Mouse (Mus musculus): ENCODE results near the gene Lpcat4. TPM values are rescaled to one million over a fixed set of nuclear protein-coding genes. Genes with fewer than 3 reads are reported as not detected.

The Lpcat4 gene
- 55.7 and 150 TPM in 2 replicates for polyA plus RNA-seq (2012; rRNA removed)

DNA sequence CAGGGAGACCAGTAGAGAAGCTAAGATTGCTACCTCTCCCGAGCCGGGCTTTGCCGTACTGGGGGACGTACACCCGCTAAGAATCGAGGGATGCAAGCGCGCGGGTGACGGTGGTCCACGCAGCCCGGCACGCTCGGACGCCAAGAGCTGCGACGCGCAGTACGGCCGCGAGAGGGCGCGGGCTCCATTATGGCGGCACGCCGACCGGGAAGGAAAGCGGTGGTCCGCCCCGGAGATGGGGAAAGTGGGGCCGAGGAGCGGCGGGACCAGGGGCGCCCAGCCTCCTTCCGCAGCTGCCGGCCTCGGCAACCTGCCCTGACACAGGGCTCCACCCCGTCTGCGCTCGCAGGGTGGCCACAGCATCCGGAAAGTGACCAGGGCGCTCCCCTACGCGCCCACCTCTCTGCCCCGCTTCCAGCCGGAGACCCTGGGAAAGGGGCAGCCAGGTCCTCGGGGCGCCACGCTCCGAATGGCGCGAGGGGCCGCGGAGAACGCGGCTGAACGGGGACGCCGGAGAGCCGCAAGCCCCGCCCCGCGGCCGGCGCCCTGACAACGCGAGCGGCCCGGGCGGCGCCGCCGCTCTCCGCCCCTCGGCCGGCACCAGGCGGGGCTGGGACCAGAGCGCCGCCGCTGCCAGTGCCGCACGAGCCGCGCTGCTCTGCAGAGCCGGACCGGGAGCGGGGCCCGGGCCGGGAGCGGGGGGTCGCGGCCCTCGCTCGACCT, at the start of gene Lpcat4:
Gene Lpcat4, plus strand, starts transcription at position 257 of the 723 bp plus-strand sequence.
- WGBS = under 1% methylated on average over 94 of the region's 94 CpGs

DNA sequence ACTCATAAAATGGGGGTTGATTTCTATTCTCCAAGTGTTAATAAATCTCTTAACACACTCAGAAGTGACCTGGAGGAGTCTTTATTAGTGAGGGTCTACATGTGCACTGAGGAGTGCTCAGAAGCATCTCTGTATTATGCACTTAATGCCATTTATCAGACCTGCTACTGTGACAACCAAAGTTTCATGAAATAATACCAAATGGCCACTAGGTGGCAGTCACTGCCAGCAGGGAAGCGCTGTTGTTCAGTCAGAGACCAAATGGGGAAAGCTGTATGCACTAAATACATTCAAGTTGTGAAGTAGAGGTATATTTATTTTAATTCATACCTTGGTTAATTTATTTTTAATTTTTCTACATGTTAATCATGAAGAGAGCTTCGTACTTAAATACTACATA, 42.4 kb upstream of the Lpcat4 start:
- 3% methylated on average over 2 of the region's 2 CpGs for whole genome bisulfite sequencing
- DNase-seq (ENCODE audit: low read depth, low spot score) = peak; percentile 19

More for the DNA sequence above, at the start of gene Lpcat4:
- DNase-seq (ENCODE audit: low read depth, low spot score) = no peak

DNA sequence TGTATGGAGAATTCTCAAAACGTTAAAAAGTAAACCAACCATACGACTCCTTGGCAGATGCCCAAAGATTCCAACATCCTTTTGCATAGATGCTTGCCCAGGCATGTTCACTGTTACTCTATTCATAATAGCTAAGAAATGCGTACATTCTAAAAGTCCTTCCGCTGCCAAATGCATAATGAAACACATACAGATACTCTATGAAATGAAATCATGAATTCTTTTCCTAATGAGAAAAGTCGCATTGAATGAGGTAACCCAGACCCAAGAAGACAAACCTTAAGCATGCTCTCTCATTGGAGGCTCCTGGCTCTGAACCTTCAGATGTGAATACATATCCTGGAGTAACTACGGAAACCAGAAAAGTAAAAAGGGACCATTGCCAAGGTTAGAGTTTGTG, 36.2 kb upstream of the Lpcat4 start:
- 46% methylated on average over 6 of the region's 6 CpGs for WGBS
- DNase-seq (ENCODE audit: low read depth, low spot score) = no peak

DNA sequence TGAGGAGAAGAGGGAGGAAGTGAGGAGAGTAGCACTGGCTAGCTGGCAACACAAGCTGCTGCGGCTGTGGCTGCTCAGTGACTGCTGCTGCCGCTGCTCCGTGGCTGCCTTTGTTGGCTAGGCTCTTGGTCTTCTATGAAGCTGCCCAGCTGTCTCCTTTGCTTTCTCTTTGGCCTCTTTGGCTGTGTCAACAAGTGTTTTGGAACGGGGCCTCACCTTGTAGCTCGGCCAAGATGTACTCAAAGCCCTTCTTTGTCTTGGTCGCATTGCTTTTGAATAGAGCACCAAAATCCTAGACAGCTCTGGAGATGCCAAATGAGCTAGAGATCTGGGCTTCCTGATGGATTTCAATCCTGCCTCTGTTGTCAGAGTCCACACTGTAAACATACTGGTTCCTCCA, 29.1 kb upstream of the Lpcat4 start:
- DNase-seq (ENCODE audit: low read depth, low spot score) = no peak
- 35% methylated on average over 6 of the region's 6 CpGs for WGBS

DNA sequence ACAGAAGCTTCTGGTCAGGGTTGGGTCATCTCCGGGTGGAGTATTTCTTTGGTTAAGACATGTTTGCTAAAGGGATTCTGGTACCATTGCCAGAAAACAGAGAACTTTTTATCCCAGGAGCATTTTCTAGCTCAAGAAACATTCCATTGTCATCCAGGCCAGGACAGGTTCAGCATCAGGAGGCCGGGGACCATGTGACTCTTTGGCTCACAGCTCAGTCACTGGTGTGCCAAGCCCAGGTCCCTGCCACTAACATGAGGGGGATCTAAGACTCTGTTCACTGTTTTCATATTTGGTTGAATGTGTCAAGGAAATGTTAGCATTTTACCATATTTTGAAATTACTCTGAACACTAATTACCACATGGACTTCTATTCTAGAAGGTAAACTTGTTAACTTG, 28.6 kb upstream of the Lpcat4 start:
- DNase-seq (ENCODE audit: low read depth, low spot score) = no peak

DNA sequence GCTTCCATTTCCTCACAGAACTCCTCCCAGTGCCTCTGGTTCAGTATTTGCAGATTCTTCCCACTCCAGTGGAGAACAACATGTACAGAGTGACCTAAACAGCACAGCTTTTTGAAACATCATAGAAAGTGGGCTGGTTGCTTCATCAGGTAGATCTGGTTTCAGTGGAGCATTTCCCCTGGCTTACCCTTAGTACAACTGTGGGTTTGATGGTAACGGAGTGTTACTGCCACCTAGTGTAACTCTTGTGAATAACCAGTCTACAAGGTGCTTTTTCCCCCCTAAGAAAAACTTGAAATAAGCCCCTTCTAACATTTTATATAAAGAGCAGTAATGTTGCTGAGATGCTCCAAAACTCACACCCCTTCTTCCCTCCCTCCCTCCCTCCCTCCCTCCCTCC, 23.3 kb upstream of the Lpcat4 start:
- WGBS = 5% methylated on average over 1 of the region's 1 CpGs
- no peak for DNase-seq (ENCODE audit: low read depth, low spot score)

More for the DNA sequence above, 28.6 kb upstream of the Lpcat4 start:
- WGBS = 72% methylated on average over 2 of the region's 2 CpGs

DNA sequence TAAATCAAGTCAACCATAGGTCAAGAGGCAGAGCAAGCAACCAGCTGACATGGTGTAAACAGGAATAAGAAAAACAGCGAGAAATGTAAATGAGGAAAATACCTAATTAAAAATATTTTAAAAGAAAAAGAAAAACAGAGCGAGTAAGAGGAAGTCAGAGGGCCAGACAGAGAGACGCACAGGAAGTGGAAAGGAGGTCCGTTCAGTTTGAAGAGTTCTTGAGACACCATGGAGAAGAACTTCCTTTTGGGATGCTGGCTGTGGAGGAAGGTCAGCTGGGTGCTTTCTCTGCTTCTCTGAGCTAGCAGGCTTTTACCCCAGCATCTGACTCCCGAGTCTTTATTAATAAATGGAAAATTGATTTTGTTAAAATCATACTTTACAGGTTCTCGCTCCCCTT, 21.7 kb upstream of the Lpcat4 start:
- whole genome bisulfite sequencing = 58% methylated on average over 6 of the region's 6 CpGs

DNA sequence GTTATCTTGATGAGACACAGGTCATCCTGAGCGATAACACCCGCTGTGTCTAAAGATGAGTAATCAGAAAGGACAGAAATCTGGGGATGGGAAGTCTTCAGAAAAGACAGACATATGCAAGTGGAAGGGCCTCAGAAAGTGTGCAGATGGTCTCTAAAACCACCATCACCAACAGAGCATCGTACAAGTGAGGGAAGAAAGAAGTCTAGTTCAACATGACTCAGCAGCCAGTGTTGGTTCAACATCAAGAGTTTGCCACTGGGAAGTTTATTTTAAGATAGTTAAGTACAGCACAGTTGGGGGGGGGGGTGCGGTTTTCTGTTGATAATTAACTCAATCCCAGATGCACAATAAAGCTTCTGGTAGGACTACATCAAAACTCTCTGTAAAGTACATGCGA, 18.4 kb upstream of the Lpcat4 start:
- 53% methylated on average over 5 of the region's 5 CpGs for WGBS
- no peak for DNase-seq (ENCODE audit: low read depth, low spot score)

More for the DNA sequence above, 21.7 kb upstream of the Lpcat4 start:
- no peak for DNase-seq (ENCODE audit: low read depth, low spot score)

DNA sequence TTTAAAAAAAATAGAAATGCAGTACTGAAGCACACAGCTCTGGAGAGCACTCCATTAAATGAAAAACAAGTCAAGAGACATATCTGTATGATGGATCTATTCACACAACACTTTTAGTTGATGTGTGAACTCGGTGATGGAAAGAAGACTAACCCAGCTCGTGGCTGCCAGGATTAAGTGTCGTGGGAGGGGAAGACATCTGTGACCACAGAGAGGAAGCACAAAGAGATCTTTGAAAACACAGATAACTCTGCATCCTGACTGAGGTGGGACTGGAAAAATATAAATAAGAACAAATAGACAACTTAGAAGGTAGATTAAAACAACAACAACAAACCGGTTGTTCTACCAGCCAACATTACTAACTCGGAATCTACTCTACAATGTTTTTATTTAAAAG, 16.7 kb upstream of the Lpcat4 start:
- 68% methylated on average over 5 of the region's 5 CpGs for WGBS
- DNase-seq (ENCODE audit: low read depth, low spot score) = no peak

DNA sequence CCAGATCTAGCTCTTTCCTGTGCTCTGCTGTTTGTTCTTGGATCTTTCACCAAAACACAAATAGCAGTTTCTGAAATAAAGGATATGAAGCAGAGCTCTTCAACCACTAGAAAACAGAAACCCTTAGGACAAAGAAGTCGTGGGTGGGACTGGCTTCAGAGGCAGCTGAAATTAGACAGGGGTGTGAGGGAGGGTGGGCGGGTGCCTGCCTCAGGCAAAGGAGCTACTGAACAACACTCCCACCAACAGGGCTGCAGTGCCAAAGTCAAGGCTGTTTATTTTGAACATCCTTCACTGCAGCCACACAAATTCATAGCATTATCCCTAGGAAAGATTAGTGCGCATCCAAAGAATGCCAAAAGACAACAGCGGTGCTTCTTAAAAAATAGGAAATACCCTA, 14.9 kb upstream of the Lpcat4 start:
- 60% methylated on average over 4 of the region's 4 CpGs for WGBS

DNA sequence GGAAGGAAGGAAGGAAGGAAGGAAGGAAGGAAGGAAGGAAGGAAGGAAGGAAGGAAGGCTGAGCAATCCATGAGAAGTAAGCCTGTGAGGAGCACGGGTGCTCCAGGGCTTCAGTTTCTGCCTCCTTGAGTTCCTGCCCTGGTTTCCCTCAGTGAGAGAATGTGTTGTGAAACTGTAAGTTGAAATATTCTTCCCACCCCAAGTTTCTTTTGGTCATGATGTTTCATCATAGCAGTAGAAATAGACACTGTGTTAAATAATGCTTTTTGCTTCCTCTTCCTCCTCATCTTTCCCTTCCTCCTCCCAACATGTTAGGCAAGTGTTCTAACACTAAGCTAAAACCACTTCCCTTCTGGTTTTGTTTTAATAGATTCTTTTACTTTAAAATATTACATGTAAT, 6.6 kb upstream of the Lpcat4 start:
- DNase-seq (ENCODE audit: low read depth, low spot score) = no peak
- WGBS = 81% methylated on average over 1 of the region's 1 CpGs

More for the DNA sequence above, 14.9 kb upstream of the Lpcat4 start:
- DNase-seq (ENCODE audit: low read depth, low spot score) = no peak

DNA sequence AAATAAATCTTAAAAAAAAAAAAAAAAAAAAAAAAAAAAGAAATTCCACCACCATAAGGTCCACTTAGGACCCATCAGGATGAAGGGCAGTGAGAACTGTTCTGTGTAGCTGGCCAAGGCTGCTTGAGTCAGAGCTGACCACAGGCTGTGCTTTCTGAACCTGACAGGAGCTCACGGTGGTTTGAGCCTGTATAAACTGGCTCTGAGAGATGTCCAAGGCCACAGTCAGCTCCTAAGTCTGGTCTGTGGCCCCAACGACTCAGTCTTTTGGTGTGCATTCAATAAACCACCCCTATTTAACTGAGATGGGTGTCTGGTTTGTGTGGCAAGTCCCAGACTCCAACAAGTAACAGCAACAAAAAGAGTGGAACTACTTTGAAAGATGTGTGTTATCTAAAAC, 2.6 kb upstream of the Lpcat4 start:
- WGBS = 54% methylated on average over 2 of the region's 2 CpGs
- DNase-seq (ENCODE audit: low read depth, low spot score) = no peak

DNA sequence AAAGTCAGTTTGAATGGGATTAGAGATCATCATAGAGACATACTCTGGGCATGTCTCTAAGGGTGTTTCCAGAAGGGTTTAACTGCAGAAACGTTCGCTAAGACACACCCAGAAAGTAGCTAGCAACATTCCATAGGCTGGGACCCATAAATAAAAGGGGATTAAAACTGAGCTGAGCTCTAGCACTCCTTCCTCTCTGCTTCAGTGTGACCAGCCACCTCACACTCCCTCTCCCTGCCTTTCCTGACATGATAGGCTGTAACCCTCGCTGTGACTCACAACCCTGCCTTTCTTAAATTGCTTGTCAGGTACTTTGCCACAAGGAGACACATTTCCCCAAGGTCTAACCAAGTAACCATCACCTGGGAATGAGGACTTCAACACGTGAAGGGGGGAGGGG, 1.3 kb upstream of the Lpcat4 start:
- 7% methylated on average over 4 of the region's 4 CpGs for WGBS
- DNase-seq (ENCODE audit: low read depth, low spot score) = no peak

DNA sequence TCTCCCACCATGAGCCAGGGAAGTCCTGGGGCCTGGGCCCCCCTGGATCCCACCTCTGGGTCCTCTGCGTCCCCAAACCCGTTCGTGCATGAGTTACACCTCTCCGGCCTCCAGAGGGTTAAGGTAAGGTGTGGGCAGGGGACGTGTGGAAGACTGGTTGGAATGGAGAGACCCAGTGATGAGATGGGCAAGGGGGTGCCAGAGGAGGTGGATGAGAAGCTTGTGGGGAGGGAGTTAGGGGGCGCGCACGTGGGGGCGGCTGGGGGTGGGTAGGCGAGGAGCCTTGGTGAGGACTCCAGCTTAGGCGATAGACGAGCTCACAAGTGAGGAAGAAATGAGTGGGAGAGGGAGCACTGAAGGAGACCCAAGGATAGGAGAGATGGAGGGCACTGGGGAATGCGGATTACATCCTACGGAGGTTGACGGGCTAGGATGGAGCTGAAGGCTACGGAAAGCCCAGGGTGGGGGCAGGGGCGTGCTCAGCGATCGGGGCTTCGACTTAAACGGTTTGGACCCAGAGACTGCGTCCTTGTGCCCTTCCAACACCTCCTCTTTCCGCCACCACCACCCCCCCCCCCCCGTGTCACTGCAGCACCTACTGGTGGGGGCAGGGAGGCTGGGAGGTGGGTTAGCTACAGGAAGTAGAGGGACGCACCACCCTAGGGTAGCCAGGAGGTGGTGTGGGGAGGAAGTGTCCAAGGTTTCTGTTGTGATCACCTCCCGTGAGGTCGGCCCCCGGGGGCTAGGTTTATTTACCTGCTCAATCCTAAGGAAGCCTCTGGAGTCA, 860 bp downstream of the Lpcat4 start:
- DNase-seq (ENCODE audit: low read depth, low spot score) = no peak
- WGBS = under 1% methylated on average over 27 of the region's 28 CpGs

DNA sequence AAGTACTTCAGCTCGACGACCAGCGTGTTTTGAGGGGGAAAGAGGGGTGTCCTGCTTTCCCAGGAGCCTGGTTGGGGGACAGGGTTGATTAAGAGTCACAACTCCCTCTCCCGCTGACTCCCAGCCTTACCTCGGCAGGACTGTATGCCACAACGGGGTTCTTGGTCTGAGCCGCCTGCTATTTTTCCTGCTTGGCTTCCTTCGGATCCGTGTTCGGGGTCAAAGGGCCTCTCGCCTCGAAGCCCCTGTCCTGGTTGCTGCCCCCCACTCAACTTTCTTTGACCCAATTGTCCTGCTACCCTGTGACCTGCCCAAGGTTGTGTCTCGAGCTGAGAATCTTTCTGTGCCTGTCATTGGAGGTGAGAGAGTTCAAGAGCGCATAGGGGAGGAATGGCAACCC, 2.5 kb downstream of the Lpcat4 start:
- DNase-seq (ENCODE audit: low read depth, low spot score) = no peak
- 91% methylated on average over 14 of the region's 14 CpGs for WGBS

DNA sequence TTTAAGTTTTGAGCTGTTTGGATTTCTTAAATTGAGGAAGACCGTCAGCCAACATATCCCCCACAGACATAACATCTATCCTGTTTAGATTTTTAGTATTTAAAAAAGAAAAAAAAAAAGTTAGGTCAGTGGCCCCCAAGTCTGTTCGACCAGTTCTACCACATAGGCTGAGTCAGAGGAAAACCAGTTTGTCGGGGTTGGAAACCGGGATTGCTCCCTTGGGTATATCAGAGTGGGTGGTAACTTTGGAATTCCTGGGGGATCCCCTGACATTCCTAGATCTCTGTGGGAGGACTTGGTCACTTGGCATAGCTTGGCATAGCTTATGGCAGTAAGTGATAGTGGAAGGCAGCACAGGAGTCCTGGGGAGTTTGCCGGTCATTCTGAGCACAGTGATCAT, 6.0 kb downstream of the Lpcat4 start:
- WGBS = 46% methylated on average over 5 of the region's 5 CpGs
- no peak for DNase-seq (ENCODE audit: low read depth, low spot score)

DNA sequence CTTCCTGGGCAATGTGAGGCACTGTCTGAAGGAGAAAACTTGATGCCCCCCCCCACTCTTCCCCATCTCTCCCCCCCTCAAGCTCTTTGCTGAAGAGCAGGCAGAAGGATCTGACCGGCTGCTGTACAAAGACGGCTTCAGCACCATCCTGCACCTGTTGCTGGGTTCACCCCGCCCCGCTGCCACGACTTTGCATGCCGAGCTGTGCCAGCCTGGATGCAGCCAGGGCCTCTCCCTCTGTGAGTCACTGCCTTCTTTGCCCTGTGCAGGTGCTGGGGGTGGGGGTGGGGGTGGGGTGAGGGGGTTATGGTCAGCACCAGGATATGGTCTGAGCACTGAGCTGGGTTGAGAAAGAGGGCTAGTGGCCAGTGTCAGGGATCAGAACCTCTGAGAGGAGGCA, 6.9 kb downstream of the Lpcat4 start:
- no peak for DNase-seq (ENCODE audit: low read depth, low spot score)
- 45% methylated on average over 6 of the region's 6 CpGs for WGBS

DNA sequence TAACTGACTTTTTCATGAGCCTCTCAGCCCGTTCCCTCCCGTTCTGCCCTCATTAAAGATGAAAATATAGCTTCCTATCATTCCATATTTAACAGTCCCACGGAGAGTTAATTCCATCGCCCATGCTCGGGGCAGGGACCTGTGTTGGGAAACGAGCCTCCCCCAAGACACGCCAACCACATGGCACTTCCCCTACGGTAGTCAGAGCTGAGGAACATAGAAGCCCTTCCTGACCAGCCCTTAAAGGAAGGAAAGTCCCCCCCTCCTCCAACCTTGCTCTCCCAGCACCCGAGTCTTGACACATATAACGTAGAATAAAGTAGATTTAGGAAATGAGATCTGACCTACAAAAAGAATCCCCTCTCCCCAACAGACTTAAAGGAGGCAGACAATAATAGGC, 8.1 kb downstream of the Lpcat4 start:
- no peak for DNase-seq (ENCODE audit: low read depth, low spot score)
- 83% methylated on average over 10 of the region's 10 CpGs for WGBS

DNA sequence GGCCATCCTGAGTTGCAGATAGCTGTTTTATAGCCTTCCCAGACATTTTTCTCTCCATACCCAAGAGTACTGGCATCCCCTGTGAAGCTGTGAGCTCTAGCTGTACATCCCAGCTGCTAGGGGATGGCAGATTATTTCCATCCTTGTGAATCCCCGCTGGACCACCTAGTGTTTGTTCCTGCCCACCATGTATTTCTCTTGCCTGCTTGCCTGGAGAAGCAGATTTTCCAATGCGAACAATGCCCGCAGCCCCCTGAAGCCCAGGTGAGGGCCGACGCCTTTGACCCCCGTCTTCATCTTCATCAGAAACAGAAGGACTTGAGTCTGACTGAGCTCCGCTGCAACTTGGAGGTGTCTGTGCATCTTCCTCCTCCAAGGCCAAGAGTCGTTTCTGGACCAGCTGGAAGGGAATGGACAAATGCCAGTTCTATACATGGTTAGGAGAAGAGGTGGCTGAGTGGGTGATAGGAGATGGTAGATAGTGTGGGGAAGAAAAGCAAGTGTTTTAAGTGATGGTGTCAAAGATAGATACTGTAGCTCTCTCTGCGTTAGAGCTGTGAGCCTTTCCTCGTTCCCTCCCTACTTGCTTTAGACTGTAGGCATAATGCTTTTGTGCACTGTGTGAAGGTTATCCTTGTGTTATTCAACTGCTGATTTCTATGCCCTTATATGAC, 10.6 kb downstream of the Lpcat4 start:
- 91% methylated on average over 10 of the region's 10 CpGs for WGBS

DNA sequence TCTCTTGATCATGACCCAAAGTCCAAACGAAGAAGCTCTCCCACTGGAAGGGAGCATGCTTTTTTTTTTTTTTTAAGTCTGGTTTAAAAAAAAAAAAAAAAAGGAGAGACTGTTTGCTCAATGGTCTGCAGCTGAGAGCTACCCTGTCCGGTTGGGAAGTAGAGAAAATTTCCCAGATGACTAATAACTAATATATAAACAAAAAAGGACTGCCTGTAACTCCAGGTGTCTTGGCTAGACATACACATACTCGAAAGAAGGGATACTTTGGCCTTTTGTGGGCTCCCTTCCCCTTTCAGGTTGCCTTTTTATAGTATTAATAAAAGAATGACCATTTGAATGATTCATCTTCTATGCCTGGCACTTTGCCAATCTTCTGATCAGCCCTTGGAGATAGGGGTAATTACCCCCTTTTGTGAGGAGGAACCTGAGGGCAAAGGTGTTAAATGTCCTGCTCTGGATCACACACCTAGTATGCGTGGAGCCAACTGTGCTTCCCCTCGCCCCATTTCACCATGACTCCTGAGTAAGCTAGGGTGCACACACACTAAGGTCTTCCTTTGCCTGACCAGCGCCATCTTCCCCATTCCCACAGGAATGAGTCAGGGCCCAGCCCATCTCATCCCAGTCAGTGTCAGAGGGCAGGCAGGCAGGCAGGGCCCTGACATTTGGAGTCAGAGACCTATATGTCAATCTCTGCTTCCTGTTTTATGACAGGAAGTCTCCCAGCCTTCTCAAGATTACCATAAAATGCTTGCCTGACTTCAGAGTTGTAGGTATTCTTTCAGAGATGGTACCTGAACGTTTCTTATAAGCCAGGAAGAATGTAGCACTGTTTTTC, 15.6 kb downstream of the Lpcat4 start:
- DNase-seq (ENCODE audit: low read depth, low spot score) = no peak
- WGBS = 34% methylated on average over 7 of the region's 7 CpGs

More for the DNA sequence above, 10.6 kb downstream of the Lpcat4 start:
- no peak for DNase-seq (ENCODE audit: low read depth, low spot score)
